Mouse (Mus musculus) retina, postnatal 7 days (tissue): ENCODE data around the gene Kirrel3.
A peak's percentile ranks its signal among the peaks of the same experiment; 100 is the strongest.

Source experiments
- DNase-seq: peaks from one replicate; pipeline ENCODE4 v3.0.0-alpha.2; 2012; ENCODE audit warnings: low read depth, low spot score

The Kirrel3 gene

DNA sequence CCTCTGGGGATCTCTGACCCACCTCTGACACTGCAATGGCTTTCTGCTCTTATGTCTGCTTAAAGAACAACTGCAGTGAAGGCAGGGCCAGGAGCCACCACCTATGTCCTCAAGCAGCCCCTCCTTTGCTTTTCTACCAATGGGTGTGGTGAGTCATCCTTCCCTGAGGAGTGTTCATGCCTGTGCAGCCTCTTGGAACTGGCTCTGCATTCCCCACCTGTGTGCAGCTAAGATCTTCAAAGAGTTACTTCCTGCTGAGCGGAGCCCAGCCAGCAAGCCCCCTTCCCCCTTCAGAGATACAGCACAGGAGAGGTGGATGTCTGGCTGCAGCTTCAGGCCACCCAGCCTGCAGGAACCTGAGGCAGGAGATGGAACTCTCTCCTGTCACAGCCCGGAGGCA, 265.2 kb downstream of the Kirrel3 start:
- no peak for DNase-seq

- DNase-seq, result no peak
Measured at GRCm38 (mm10) chr9:34752076-34752800, 266.5 kb downstream of the Kirrel3 start.

DNA sequence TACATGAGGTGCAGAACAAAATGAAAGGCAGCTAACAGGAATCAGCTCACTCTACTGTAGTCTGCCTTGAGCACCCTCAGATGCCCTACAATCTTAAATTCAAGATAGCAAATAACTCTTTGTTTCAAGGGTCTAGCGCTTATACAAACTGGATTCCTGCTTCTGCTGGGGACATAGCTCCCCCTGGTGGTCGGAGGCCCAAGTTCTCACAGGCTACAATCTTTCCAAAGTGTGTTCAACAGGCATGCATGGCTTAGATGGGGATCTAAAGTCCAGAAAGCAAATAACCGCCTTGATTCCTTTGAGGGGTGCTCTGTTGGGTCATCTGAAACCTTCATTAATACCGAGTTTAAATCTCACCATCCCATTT, 267.1 kb downstream of the Kirrel3 start:
- peak; percentile 57 for DNase-seq

DNA sequence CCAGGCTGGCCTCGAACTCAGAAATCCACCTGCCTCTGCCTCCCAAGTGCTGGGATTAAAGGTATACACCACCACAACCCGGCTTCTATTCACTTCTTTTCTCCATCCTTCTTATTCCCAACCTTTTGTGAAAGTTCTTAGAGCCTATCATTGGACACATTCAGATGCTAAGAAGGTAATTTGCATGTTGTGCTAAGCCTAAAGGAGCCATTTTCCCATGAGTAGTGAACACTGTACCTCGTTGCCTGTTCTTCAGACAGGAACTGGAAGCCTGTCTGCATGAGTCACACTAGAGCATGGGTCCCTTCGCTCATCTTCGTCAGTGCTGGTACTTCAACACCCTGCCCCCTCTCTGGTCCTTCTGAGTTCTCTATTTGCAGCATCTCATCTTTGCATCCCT, 268.2 kb downstream of the Kirrel3 start:
- no peak for DNase-seq

DNA sequence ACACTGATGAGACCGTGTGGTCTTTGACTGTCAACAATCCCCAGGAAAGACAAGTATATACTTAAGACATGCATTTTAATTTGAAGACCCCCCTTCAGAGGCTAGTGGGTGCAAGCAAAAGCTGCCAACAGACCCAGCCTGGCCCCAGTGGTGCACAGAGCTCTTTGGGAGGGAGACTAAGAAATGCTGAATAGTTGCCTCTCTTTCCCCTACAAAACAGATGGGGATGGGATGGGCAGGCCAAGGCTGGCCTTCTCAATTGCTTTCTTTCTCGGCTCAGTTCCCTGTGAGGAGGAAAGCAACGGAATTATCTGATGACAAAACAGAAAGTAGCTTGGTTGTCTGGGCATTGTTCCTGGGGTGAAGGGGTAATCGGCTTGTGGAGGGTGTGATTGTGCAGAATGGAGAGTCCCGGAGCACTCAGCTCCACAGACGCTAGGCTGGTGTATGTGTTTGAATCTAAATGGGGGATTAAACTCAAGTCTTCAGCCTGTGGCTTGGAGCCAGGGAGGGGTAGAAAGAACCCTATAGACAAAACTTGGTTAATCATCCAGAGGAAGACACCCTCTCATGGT, 268.9 kb downstream of the Kirrel3 start:
- DNase-seq, result no peak

DNA sequence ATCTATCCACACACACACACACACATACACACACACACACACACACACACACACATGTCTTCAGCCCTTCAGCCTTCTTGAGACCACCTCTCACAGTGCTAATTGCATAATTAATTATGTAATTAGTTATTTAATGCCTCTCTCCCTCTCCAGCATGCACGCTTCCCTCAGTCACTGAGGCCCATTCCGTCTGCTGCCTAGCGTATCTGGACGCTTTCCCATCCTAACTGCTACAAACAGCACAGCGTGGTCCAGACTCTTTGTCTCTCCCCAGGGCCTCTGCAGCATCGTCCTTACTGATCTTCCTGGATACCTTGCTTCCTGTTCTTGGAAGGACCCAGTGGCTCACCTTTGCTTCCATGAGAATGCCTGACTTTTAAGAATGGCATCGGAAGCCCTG, 270.4 kb downstream of the Kirrel3 start:
- DNase-seq, result no peak

DNA sequence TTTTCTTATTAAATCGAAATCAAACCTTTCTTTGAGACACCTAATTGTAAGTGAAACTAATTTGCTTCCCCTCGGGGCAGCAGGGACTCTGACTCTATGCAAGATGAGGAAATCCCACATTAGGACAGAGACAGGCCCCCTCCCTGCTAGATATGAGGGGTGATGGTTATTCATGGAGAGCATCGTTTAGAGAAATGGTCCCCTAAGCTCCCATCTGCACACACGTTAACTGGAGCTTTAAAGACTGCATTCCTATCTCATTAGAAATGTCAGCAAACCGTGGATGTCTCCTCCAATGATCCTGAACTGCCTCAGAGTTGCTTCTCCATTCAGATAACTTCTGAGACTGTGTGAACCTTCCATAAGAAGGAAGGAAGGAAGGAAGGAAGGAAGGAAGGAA, 273.2 kb downstream of the Kirrel3 start:
- DNase-seq, result no peak

DNA sequence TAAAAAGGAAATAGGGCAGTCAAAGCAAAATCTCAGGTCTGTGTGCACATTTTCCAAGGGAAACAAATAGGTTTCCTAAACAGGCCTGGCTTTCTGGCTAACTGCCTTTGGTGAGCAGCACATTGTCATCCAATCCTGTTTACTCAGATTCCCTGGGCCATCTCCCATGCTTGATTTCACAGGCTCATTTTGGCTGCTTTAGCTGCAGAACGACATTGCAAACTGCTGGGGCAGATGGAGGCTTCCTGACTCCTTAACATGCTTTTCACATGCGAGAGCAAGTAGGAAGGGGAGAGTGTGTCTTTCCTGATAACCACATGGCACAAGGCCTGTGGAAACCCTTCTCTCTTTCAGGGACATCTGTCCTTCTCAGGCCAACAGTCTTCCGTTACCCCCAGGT, 274.8 kb downstream of the Kirrel3 start:
- DNase-seq, result no peak

DNA sequence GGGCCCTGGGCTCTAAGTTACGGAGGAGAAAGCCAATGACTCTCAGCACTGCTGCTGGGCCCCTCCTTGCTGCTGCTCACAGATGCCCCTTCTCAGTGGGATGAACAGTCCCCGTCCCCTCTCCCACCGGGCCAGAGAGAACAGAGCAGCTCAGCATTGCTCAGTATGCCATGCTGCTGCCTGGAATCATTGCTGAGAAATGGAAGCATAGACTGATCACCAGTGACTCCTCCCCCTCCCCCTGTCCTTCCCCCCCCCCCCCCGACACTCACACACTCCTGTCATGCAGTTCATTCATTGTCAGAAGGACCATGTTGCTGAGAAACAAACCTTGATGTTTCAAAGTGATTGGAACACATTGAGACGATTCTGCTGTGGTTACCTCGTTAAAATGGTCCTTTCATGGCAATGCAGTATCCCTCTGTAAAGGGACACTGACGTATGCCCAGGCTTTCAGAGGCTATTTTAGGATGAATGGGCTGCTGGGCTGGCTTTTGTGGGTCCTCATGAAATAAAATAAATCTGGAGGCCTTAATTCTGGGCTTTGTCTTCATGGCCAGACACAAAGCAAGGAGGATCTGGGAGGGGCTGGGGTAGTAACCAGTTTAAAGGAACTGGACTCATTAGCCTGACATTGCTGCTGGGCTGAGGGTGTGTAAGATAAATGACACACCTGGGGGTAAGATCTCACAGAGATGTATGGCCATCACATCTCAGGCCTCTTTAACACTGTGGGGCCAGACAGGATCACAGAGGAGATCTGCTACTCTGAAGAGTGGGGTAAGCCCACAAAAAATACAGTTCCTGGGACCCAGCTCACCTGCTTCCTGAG, 281.3 kb downstream of the Kirrel3 start:
- DNase-seq, result no peak

GRCm38 (mm10) chr9:34768961-34769360, 283.3 kb downstream of the Kirrel3 start:
- DNase-seq, result no peak

GRCm38 (mm10) chr9:34770951-34771350, 285.3 kb downstream of the Kirrel3 start:
- no peak for DNase-seq

DNA sequence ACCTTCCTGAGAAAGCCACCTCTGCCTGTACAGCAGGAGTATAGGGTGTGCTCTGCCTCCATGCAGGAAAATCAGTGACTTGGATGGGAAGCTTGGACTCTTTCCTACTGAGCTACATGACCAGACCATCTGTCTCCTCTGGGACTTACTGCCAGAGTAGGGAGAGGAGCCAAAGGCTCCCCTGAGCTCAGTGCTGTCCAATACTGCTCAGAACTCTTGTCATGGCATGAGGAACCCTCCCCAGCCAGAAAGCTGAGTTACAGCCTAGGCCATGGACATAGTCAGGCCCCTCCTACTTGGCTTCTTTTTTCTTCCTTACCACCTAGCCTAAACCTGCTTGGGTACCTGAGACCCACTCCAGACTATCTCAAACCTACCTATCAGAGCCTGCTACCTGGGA, 285.7 kb downstream of the Kirrel3 start:
- no peak for DNase-seq

- no peak for DNase-seq
Measured at GRCm38 (mm10) chr9:34772022-34772437, 286.3 kb downstream of the Kirrel3 start.

DNA sequence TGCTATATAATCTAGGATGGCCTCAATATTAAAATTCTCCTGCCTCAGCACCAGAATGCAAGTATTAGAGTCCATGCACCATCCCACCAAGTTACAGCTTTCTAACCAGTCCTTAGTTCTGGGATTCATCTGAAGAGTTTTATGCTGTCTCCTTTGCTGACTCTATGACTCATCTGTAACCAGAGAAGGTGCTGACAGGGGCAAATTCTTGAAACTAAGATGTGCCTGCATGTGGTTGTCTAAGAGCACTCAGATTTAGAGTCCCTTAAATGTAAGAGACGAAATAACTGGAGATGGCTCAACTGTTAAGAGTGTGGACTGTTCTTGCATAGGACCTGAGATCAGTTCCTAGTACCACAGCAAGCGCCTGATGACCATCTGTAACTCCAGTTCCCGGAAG, 295.7 kb downstream of the Kirrel3 start:
- no peak for DNase-seq

DNA sequence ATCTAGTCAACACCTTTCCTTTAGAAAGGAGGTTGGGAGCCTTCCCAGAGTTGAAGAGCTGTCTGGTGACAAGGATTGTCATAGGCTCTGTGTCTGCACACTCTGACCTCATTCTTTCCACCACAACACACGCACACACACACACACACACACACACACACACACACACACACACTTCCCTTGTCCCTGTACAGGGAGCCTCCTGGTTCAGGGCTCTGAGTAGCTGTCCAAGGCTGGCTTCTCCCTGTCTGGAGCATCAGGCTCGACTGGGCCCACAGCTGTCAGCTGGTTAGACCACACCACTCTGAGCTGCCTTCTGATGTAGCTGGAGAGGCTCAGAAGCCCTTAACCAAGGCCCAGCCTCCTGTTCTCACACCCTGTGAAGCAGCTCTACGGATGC, 302.2 kb downstream of the Kirrel3 start:
- DNase-seq, result no peak

DNA sequence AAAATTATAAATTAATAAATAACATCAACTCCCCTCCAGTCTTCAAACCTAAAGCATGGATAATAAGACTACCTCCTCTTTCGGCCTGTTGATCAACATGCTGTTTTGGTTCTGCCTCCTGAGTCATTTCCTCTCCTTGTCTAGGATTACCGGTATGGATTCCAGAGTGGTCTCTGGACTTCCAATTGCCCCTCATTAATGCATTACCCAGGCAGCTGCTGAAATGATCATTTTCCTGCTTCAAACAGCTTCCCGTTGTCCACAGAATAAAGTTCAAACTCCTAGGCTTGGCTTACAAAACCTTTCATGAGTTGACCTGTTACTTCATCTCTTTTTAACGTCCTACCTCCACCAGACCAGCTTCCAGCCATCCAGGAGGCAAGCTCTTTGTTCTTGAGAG, 309.5 kb downstream of the Kirrel3 start:
- no peak for DNase-seq

GRCm38 (mm10) chr9:34797688-34798339, 312.1 kb downstream of the Kirrel3 start:
- no peak for DNase-seq

- no peak for DNase-seq
Measured at GRCm38 (mm10) chr9:34801662-34802061, 316.0 kb downstream of the Kirrel3 start.

DNA sequence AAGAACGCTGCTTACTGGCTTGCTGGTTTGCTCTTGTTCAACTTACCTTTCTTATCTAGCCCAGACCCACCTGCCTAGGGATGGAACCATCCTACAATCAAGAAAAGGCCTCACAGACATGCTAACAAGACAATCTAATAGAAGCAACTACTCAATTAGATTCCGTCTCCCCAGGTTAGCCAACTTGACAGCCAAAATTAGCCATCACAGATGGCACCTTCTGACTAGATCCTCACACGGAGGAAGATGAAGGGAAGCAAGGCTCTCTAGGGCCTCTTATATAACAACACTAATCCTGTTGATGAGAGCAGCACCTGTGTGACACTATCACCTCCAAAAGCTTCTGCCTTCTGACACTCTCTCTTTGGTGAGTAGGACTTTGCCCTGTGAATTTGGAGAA, 321.2 kb downstream of the Kirrel3 start:
- DNase-seq, result no peak

- DNase-seq, result no peak
Measured at GRCm38 (mm10) chr9:34809993-34810513, 324.4 kb downstream of the Kirrel3 start.

GRCm38 (mm10) chr9:34818325-34818976, 332.8 kb downstream of the Kirrel3 start:
- no peak for DNase-seq
